In genomic region chr9:55538377-55538776, GRCm38 (mm10) we compare ENCODE assay signal across 10 mouse cellular contexts. TPM values are rescaled to one million over a fixed set of nuclear protein-coding genes. Genes with fewer than 3 reads are reported as not detected.
DNase-seq lines count a peak whose midpoint lies in the region; ATAC-seq lines count a peak whose summit lies in the region.
"Had no signal": no experiment of that assay in that cellular context is flagged by ENCODE, and none has a peak within 500 bp of the region (broad histone marks: within the 10 kb centered on the region; RNA-seq: fewer than 3 reads in every experiment).

Gene Isl2 (plus strand): TSS chr9:55538672.

- H3K36me3 ChIP-seq in kidney, embryonic 16.5 days (ENCODE audit: insufficient read depth, low read length), result no peaks in the 10 kb centered on the region
- H3K36me3 ChIP-seq in embryonic facial prominence, embryonic 13.5 days, result no peaks in the 10 kb centered on the region
- H3K36me3 ChIP-seq in neural tube, embryonic 13.5 days, result no peaks in the 10 kb centered on the region

- H3K4me2 ChIP-seq in kidney, embryonic 16.5 days (replicated peaks; ENCODE audit: low read depth, low read length), result no peak within 1 kb of the TSS
- H3K4me2 ChIP-seq in embryonic facial prominence, embryonic 13.5 days, result peak within 1 kb of the TSS; percentile 79
- H3K4me2 ChIP-seq in neural tube, embryonic 13.5 days, result peak within 1 kb of the TSS; percentile 56

- ATAC-seq in kidney, embryonic 16.5 days (ENCODE audit: low FRiP score, low TSS enrichment), result no peak
- ATAC-seq in embryonic facial prominence, embryonic 13.5 days (ENCODE audit: insufficient number of reproducible peaks, insufficient read depth, low FRiP score, low TSS enrichment, low read depth), result no peak
- ATAC-seq in neural tube, embryonic 13.5 days (ENCODE audit: low read depth), result no peak

- 6% methylated on average over 4 of the region's 4 CpGs for WGBS in kidney, embryonic 16.5 days
- WGBS in embryonic facial prominence, embryonic 13.5 days, result 4% methylated on average over 4 of the region's 4 CpGs
- WGBS in neural tube, embryonic 13.5 days, result 3% methylated on average over 4 of the region's 4 CpGs

- DNase-seq in embryo, embryonic 11 days, result peak; percentile 12
- DNase-seq in embryo, embryonic 9.5 days (ENCODE audit: extremely low spot score), result no peak
- DNase-seq in kidney, postnatal 4 days, result peak; percentile 34 to 46
- DNase-seq in urinary bladder, adult 2 months (ENCODE audit: low spot score), result no peak
- DNase-seq in gastrocnemius, postnatal 25 days, result no peak
- DNase-seq: gastrocnemius, postnatal 36 days had no signal

- H3K4me1 ChIP-seq in kidney, embryonic 16.5 days (ENCODE audit: insufficient read depth, low read length), result peaks cover 22% of the 10 kb centered on the region; the same call in 1 of the 2 replicates
- peaks cover 28% of the 10 kb centered on the region for H3K4me1 ChIP-seq in embryonic facial prominence, embryonic 13.5 days
- H3K4me1 ChIP-seq in neural tube, embryonic 13.5 days (replicated peaks), result peaks cover 29% of the 10 kb centered on the region

- H3K4me3 ChIP-seq in kidney, embryonic 16.5 days (ENCODE audit: low read length), result no peak within 1 kb of the TSS
- H3K4me3 ChIP-seq in embryonic facial prominence, embryonic 13.5 days, result peak within 1 kb of the TSS; percentile 48
- peak within 1 kb of the TSS; percentile 38 for H3K4me3 ChIP-seq in neural tube, embryonic 13.5 days

- no peak within 1 kb of the TSS for H3K9ac ChIP-seq in kidney, embryonic 16.5 days (replicated peaks; ENCODE audit: low read length)
- 0 out of 2 replicates have a peak within 1 kb of the TSS, but pooled peaks have one; percentile 28 for H3K9ac ChIP-seq in embryonic facial prominence, embryonic 13.5 days
- H3K9ac ChIP-seq in neural tube, embryonic 13.5 days, result peak within 1 kb of the TSS; percentile 67; the same call in 1 of the 2 replicates

- H3K9me3 ChIP-seq in kidney, embryonic 16.5 days (ENCODE audit: low read length), result no peaks in the 10 kb centered on the region
- no peaks in the 10 kb centered on the region for H3K9me3 ChIP-seq in embryonic facial prominence, embryonic 13.5 days
- no peaks in the 10 kb centered on the region for H3K9me3 ChIP-seq in neural tube, embryonic 13.5 days

- peaks cover 78% of the 10 kb centered on the region for H3K27me3 ChIP-seq in kidney, embryonic 16.5 days (ENCODE audit: insufficient read depth, low read length)
- peaks cover 68% of the 10 kb centered on the region for H3K27me3 ChIP-seq in embryonic facial prominence, embryonic 13.5 days
- peaks cover 77% of the 10 kb centered on the region for H3K27me3 ChIP-seq in neural tube, embryonic 13.5 days

- no peak within 1 kb of the TSS for H3K27ac ChIP-seq in kidney, embryonic 16.5 days (ENCODE audit: low read length)
- no peak within 1 kb of the TSS for H3K27ac ChIP-seq in embryonic facial prominence, embryonic 13.5 days
- peak within 1 kb of the TSS; percentile 74 for H3K27ac ChIP-seq in neural tube, embryonic 13.5 days (replicated peaks)

RNA-seq across cellular contexts. Expression of gene Isl2, which starts in this region (rescaled TPM):
- polyA plus RNA-seq in kidney, embryonic 16.5 days (2015; fragmentation: Nextera tagmentation; extraction: Ambion mirVana), result not detected in 2 replicates
- 3.3 and 4.0 TPM in 2 replicates for polyA plus RNA-seq in embryonic facial prominence, embryonic 13.5 days (2015; fragmentation: Nextera tagmentation; extraction: Ambion mirVana)
- polyA plus RNA-seq in neural tube, embryonic 13.5 days (2015; fragmentation: Nextera tagmentation; extraction: Ambion mirVana), result 55.2 and 62.4 TPM in 2 replicates
- polyA plus RNA-seq in urinary bladder, adult 2 months (2012; rRNA removed), result 0.32 and 0.37 TPM in 2 replicates
- total RNA-seq in gastrocnemius, postnatal 25 days (2021), result not detected
- total RNA-seq: gastrocnemius, postnatal 36 days; left cerebral cortex, postnatal 25 days had no signal

Comparison
In these comparisons a context has a peak if more than half of its experiments do, and no peak if none do; other contexts are left out.
1. RNA of gene Isl2 (polyA plus RNA-seq): 55.2 to 62.4 TPM in neural tube, embryonic 13.5 days; 3.3 to 4.0 TPM in embryonic facial prominence, embryonic 13.5 days, 0.32 to 0.37 TPM in urinary bladder, adult 2 months and not detected in kidney, embryonic 16.5 days; every median in the first group is over 10 times any median in the second.
2. DNase-seq: peak in embryo, embryonic 11 days (single experiment) and kidney, postnatal 4 days (2 of 2); none in embryo, embryonic 9.5 days (single experiment), urinary bladder, adult 2 months (single experiment) and gastrocnemius, postnatal 25 days (single experiment).